Mouse (Mus musculus) brain, embryonic 14.5 days (tissue): Measurements from ENCODE around the gene Etfa.

Experiments
- CTCF ChIP-seq: fragments of 200-500 bp; IDR thresholded peaks from 2 replicates; pipeline ENCODE4 v1.5.1; 2012; ENCODE audit warnings: inconsistent platforms, mild to moderate bottlenecking, moderate library complexity, borderline replicate concordance; ENCODE audit not compliant: insufficient read depth, insufficient read length; ENCODE audit errors: extremely low read depth
- POLR2A ChIP-seq: fragments of 200-500 bp; IDR thresholded peaks from 2 replicates; pipeline ENCODE4 v1.6.1; 2012; ENCODE audit warnings: mild to moderate bottlenecking, inconsistent platforms, borderline replicate concordance; ENCODE audit not compliant: poor library complexity, insufficient read depth, insufficient read length, severe bottlenecking; ENCODE audit errors: extremely low read depth

DNA sequence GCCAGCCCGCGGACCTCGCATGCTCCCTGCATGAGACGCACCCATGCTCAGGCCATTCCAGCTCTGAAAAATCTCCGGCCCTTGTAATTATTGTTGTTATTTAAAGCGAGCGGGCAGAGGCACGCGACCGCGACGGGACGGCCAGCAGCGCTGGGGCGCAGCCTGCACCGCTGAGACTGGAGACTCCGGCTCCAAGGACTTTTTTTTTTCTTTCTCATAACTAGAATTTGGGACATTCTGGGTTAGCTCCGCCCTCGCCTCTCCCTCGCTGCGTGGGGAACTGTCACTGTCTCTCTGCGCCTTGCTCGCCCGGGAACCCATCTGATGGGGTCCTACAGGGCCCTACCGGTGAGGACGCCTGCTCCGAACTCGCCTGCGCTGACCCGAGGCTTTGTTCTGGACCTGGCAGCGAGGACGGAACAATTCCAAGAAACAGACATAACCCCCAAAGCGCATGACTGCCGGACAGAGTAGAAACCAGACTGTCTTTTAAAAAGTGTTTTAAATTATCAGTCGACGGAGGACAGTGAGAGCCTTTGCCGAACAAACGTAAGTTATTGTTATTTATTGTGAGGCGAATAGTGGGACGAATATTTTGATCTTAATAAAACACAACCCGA lies 33.6 kb upstream of the Etfa start:
- TF ChIP-seq CTCF (no peak), POLR2A (no peak)
